In genomic region chr13:48870771-48871731, GRCm38 (mm10) we compare ENCODE assay signal across 8 mouse cellular contexts. TPM values are rescaled to one million over a fixed set of nuclear protein-coding genes. Genes with fewer than 3 reads are reported as not detected.
DNase-seq lines count a peak whose midpoint lies in the region; ATAC-seq lines count a peak whose summit lies in the region.

TSS of gene Phf2 (minus strand) at chr13:48871119.

- ATAC-seq in forebrain, embryonic 13.5 days, result peak; percentile 64
- ATAC-seq in megakaryocyte, adult 5-6 weeks (ENCODE audit: poor library complexity, severe bottlenecking), result peak; percentile 10; the same call in 1 of the 2 replicates
- peak; percentile 40; the same call in 1 of the 2 replicates for ATAC-seq in stomach, embryonic 14.5 days (ENCODE audit: insufficient number of reproducible peaks, insufficient read depth, low FRiP score, low read depth)

- H3K4me1 ChIP-seq in forebrain, embryonic 13.5 days, result peaks cover 48% of the 10 kb centered on the region
- H3K4me1 ChIP-seq in stomach, embryonic 14.5 days (ENCODE audit: control insufficient read depth, insufficient read depth, low read length), result peaks cover 33% of the 10 kb centered on the region

- DNase-seq in frontal cortex, adult 2 months (ENCODE audit: extremely low spot score in 1 of 2, low spot score in 1 of 2), result no peak
- DNase-seq in frontal cortex, postnatal 25 days (ENCODE audit: low spot score in 2 of 2), result no peak
- DNase-seq in adrenal gland, postnatal 36 days, result peak; percentile 42 to 69
- DNase-seq in heart, postnatal 36 days, result peak; percentile 50 to 76
- peak in 1 of 2 experiments; percentile 55 for DNase-seq in left cerebral cortex, postnatal 10 days (ENCODE audit: extremely low spot score in 1 of 2, low spot score in 2 of 2)

- peak within 1 kb of the TSS; percentile 99 for H3K9ac ChIP-seq in forebrain, embryonic 13.5 days
- H3K9ac ChIP-seq in stomach, embryonic 14.5 days (replicated peaks; ENCODE audit: low read depth, low read length), result peak within 1 kb of the TSS; percentile 97

- no peaks in the 10 kb centered on the region for H3K9me3 ChIP-seq in forebrain, embryonic 13.5 days (replicated peaks)
- H3K9me3 ChIP-seq in stomach, embryonic 14.5 days (ENCODE audit: control insufficient read depth, low read depth, low read length), result no peaks in the 10 kb centered on the region

- no peaks in the 10 kb centered on the region for H3K27me3 ChIP-seq in forebrain, embryonic 13.5 days
- H3K27me3 ChIP-seq in stomach, embryonic 14.5 days (ENCODE audit: control insufficient read depth, insufficient read depth, low read length), result no peaks in the 10 kb centered on the region

- under 1% methylated on average over 48 of the region's 117 CpGs for WGBS in forebrain, embryonic 13.5 days
- WGBS in stomach, embryonic 14.5 days, result under 1% methylated on average over 42 of the region's 117 CpGs

- H3K36me3 ChIP-seq in forebrain, embryonic 13.5 days (ENCODE audit: poor library complexity, severe bottlenecking), result peaks cover 2% of the 10 kb centered on the region; the same call in 1 of the 2 replicates
- no peaks in the 10 kb centered on the region for H3K36me3 ChIP-seq in stomach, embryonic 14.5 days (ENCODE audit: control insufficient read depth, insufficient read depth, low read length)

- peak within 1 kb of the TSS; percentile 94 for H3K4me3 ChIP-seq in forebrain, embryonic 13.5 days
- H3K4me3 ChIP-seq in stomach, embryonic 14.5 days (ENCODE audit: low read depth, low read length), result peak within 1 kb of the TSS; percentile 82

- intact Hi-C loops in heart, postnatal 36 days (cut with DNase I), result loop anchor here (1.0 kb wide), 1 partner anchor 7 kb away; no protein-coding TSS in a partner anchor
- intact Hi-C loops in left cerebral cortex, postnatal 10 days (cut with DNase I), result loop anchor here (5.0 to 10.0 kb wide), 2 partner anchors 204 to 304 kb away; no protein-coding TSS in a partner anchor

- H3K4me2 ChIP-seq in forebrain, embryonic 13.5 days, result peak within 1 kb of the TSS; percentile 90
- peak within 1 kb of the TSS; percentile 89 for H3K4me2 ChIP-seq in stomach, embryonic 14.5 days (replicated peaks; ENCODE audit: low read depth, low read length)

- H3K27ac ChIP-seq in forebrain, embryonic 13.5 days, result peak within 1 kb of the TSS; percentile 85
- H3K27ac ChIP-seq in stomach, embryonic 14.5 days (ENCODE audit: low read length), result peak within 1 kb of the TSS; percentile 94

RNA-seq across cellular contexts. Expression of gene Phf2, which starts in this region (rescaled TPM):
- polyA plus RNA-seq in frontal cortex, adult 2 months (2012; rRNA removed), result 23.2 and 25.1 TPM in 2 replicates
- total RNA-seq in adrenal gland, postnatal 36 days (2021), result 10 to 100 TPM; 40.7 to 46.4 TPM
- 10.6 and 10.9 TPM in 2 replicates for polyA plus RNA-seq in forebrain, embryonic 13.5 days (2015; fragmentation: Nextera tagmentation; extraction: Ambion mirVana)
- 10 to 100 TPM; 27.5 to 28.8 TPM for total RNA-seq in heart, postnatal 36 days (2021)
- total RNA-seq in left cerebral cortex, postnatal 10 days (2021), result 10 to 100 TPM; 26.0 to 26.2 TPM
- total RNA-seq in megakaryocyte, adult 5-6 weeks (2015), result 24.8 and 26.8 TPM in 2 replicates
- 9.9 and 15.3 TPM in 2 replicates for total RNA-seq in megakaryocyte, adult 5-6 weeks (2017)
- 11.6 and 12.7 TPM in 2 replicates for polyA plus RNA-seq in stomach, embryonic 14.5 days (2014; fragmentation: Nextera tagmentation; extraction: Ambion mirVana)

Comparison
In these comparisons a context has a peak if more than half of its experiments do, and no peak if none do; other contexts are left out.
1. DNase-seq: peak in adrenal gland, postnatal 36 days (2 of 2) and heart, postnatal 36 days (2 of 2); none in frontal cortex, adult 2 months (0 of 2) and frontal cortex, postnatal 25 days (0 of 2).
2. ATAC-seq: peak in every context shown above with its lines; median percentile 64 in forebrain, embryonic 13.5 days; 40 in stomach, embryonic 14.5 days; 10 in megakaryocyte, adult 5-6 weeks.